Mouse (Mus musculus): ENCODE results near the gene Dysf.

- TF ChIP-seq POLR2A (IDR thresholded peaks at IDR 0.05; ENCODE audit: low read depth, low read length) (no peak), CTCF (conservative IDR thresholded peaks at IDR 0.05; ENCODE audit: insufficient read depth, insufficient read length, low read depth, low read length) (no peak)
These were observed 193.5 kb downstream of the Dysf start for GRCm38 (mm10) chr6:84201721-84202490.

All from kidney, adult 2 months (tissue).